Mouse (Mus musculus): ENCODE measurements around the gene Pcdh9. TPM values are rescaled to one million over a fixed set of nuclear protein-coding genes. Genes with fewer than 3 reads are reported as not detected.

Gene Pcdh9
- total RNA-seq, 1 experiment from 2014 or later: not detected

DNA sequence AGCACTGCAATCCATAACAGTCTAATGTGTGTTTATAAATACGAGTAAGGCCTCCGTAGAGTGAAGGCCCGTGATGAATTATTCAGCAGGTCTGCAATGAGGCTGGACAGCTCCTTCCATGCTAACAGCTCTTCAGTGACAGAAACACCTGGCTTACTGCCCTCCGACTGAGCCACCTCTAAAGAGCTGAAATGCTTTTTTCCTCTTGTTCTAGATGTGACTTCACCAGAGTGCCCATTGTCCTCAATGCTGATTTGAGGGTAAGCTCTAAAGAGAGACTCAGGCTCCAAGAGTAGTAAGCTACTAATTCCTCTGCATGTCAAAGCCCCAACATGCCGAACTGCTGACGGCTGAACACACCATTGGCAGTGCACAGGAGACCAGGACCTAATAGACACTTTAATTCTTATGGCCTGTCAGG, 64.4 kb downstream of the Pcdh9 start:
- no peak for ATAC-seq (replicated peaks; ENCODE audit: insufficient number of reproducible peaks, low FRiP score, low TSS enrichment, poor library complexity, severe bottlenecking)

DNA sequence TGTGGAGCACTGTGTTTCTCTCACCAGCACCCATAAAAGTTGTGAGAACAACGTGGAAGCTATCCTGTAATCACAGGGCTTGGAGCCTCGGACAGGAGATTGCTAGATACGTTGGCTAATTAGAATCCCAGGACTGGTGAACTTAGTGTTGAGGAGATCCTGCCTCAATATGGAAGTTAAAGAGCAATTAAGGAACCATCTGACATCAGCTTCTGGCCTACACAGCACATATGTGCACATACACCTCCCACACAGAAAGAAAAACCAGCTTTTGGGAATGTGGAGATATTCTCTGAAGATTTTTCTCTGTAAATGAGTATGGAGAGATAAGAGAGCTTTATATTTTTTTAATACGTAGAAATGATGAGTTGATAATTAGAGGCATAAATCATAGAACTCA, 71.6 kb downstream of the Pcdh9 start:
- no peak for ATAC-seq (replicated peaks; ENCODE audit: insufficient number of reproducible peaks, low FRiP score, low TSS enrichment, poor library complexity, severe bottlenecking)

DNA sequence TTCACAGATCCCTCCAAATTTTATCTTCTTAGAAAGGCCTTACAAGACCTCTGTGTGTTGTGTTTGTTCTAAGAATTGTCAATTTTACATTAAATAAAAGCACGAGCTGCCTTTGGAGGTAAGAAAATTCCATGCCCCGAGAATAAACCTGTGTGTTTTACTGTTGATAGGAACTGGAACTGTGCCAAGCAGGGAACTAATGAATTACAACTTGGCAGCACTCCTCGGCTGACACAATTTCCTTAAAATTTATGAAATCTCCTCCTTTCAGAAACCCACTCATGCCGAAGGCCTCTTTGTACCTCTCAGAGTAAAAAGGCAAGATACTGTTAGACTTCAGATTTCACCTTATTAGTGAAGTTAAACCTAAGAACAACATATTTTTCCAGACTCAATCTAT, 72.9 kb downstream of the Pcdh9 start:
- ATAC-seq (replicated peaks; ENCODE audit: insufficient number of reproducible peaks, low FRiP score, low TSS enrichment, poor library complexity, severe bottlenecking): no peak

DNA sequence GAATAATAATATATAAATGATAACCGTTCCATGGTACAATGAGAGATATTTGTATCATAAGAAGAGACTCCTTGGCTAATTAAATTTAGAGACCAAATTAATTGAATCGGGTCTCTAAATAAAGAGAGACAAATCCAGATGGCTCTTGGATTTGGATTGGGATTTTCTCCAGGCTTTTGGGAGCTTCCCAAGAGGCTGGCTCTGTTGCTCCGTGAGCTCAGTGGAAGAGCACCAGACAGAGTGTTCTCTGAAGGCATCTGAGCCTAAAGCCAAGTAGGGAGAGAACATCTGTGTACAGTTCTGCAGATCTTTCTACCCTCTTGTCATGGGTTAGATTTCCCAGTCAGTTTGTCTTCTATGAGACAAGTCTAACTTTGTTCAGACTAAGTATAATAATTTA, 95.9 kb downstream of the Pcdh9 start:
- ATAC-seq (replicated peaks; ENCODE audit: insufficient number of reproducible peaks, low FRiP score, low TSS enrichment, poor library complexity, severe bottlenecking): no peak

DNA sequence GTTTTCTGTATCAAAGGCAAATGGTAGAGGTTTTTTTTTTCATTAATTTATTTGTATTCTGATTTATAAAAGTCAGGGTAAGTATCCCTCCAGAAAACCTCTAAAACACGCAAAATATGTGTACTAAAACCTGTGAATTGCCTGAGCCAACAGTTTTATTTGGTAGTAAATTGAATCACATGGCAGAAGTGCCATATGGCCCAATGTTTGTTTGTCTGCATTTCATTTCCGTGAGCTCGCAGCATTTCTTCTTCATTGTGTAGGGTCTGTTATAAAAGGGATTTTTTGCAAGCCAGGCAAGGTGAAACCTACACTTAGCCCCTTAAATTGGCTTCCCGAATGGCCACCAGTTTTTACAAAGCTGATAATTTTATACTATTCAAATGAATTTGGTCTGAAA, 104.2 kb downstream of the Pcdh9 start:
- no peak for ATAC-seq (replicated peaks; ENCODE audit: insufficient number of reproducible peaks, low FRiP score, low TSS enrichment, poor library complexity, severe bottlenecking)

DNA sequence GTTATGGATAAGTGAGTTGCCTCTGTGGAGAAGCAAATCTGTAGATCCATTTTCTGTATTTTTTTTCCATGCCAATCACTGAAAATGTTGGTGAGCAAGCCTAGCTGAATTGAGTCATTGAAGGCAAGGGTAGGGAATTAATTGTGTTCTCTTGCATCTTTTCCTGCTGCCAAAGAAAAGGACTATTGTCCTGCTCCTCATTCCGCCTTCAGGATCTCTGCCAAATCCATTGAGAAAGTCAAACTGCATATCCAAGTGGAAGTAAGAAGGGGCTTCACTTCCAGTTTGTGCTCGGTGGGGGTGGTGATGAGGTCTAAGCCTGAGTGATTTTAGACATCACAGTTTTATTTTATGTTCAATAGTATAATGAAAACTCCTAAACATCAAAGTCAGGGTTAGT, 105.4 kb downstream of the Pcdh9 start:
- no peak for ATAC-seq (replicated peaks; ENCODE audit: insufficient number of reproducible peaks, low FRiP score, low TSS enrichment, poor library complexity, severe bottlenecking)

DNA sequence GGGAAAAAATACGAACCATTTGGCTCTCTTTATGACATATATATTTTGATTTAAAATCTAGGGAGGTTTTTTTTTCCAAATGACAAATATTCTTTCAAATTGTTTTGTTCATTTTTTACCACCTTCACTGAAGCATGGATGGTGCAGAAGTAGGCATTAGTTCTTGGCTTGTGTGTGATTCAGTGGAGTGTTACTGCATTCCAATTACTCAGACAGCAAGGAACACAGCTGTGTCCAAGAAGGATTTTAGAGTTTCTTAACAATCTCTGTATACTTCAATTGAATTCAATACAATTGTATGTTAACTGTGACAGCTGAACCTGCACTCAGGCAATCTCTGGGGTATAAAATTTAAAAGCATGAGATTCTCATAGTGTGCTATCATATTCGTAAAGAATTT, 127.6 kb downstream of the Pcdh9 start:
- no peak for ATAC-seq (replicated peaks; ENCODE audit: insufficient number of reproducible peaks, low FRiP score, low TSS enrichment, poor library complexity, severe bottlenecking)

DNA sequence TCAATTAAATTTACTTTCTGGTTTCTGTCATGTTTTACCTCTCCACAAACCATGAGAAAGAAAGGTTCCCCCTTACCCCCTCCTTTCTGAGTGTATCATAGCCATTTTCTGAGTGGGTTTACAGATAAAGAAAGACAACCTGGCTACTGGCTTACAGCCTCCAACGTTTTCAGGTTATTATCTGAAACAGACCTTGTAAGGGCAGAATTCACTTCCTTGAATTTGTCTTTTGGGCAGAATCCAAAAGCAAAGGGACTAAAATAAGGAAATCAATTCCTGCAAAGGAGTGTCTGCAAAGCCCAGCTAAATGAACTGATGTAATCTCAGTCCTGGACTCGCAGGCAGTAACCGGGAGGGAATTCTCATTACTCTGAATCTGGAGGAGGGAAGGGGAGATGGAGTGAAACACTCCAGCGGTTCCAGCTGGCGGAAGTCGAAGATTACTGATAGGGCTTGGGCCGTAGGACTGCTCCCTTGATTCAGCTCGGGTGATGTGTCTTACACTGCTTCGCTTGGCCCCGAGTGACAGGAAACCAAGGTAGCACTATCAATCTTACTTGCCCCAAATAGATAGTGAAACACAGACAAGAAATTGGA, 156.3 kb downstream of the Pcdh9 start:
- no peak for ATAC-seq (replicated peaks; ENCODE audit: insufficient number of reproducible peaks, low FRiP score, low TSS enrichment, poor library complexity, severe bottlenecking)

DNA sequence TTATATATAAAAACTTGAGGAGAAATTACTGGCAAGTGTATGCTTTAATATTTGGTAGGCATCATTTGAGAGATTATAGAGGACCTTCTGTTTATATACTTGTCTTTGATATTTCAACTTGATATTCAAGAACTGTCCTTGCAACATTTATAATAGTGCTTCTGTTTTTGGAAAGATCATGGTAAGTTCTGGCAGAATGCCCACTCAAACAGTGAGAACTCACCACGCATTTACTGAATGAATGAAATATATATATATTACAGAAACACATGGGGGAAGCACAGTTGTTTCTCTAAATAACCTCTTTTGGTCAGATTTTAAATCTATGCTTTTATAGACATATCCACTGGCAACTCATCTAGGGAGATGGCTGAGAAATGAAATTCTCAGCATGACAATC, 164.7 kb downstream of the Pcdh9 start:
- no peak for ATAC-seq (replicated peaks; ENCODE audit: insufficient number of reproducible peaks, low FRiP score, low TSS enrichment, poor library complexity, severe bottlenecking)

DNA sequence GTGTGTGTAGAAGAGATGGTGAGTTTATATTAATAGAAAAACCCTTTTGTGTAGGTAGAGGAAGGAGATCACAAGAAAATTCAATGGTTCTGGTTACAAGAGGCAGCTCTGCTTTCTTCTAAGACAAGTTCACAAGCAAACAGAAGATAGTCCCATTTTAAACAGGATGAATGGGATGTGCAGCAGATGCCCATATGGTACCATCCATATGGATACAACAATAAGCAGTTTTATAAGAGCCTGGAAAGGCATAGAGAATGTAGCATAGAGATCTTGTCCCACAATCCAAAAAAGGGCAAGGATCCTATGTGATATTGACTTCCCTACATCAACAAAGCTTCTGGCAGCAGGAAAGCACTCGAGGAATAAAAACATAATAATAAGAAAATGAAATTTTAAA, 171.3 kb downstream of the Pcdh9 start:
- no peak for ATAC-seq (replicated peaks; ENCODE audit: insufficient number of reproducible peaks, low FRiP score, low TSS enrichment, poor library complexity, severe bottlenecking)

DNA sequence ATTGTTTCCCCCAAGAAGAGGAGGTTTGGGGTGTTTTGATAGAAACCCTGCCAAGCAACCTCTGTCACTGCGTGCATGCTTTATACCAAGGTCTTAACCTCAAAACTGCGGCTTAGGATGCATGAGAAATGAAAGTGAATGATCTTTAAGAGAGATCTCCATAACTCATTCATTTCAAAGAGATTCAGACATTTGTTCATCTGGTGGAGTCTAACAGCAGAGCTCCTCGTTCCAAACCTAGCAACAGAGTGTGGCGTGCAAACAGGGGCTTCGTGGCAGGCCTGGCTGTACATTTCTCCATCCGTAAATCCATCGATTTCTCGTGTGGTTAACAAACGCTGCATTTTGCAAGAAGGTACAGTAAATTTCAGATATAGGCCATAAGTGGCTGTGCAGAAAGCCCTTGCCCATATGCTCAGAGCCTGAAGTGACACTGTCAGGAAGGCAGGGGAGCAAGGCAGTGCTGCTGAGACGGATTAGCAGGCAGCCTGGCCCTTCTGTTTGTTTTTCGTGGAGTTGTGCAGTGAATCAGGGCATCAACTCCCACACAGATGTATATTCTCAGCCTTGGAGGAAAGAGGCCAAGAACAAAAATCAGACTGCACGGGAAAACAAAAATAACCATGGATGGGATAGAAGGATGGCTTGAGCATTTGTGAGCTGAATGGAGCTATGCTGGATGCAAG, 177.1 kb downstream of the Pcdh9 start:
- ATAC-seq (replicated peaks; ENCODE audit: insufficient number of reproducible peaks, low FRiP score, low TSS enrichment, poor library complexity, severe bottlenecking): no peak

DNA sequence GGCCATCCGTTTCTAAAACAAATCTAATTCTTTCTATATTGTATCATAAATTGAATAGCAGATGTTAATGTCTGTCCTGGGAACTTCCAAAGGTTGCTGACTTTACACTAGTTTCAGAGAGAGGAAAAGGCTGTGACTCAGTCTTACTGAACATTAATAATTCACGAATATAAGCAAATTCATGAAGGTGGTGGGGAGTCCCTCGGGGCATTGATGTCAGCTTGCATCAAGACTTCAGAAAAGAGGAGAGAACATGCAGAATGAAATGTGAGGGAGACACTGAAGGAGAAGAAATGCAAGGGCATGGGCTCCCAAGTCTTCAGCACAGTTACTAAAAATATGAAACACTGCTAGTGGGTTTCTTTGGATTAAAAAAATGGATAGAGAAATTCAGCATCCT, 181.8 kb downstream of the Pcdh9 start:
- no peak for ATAC-seq (replicated peaks; ENCODE audit: insufficient number of reproducible peaks, low FRiP score, low TSS enrichment, poor library complexity, severe bottlenecking)

DNA sequence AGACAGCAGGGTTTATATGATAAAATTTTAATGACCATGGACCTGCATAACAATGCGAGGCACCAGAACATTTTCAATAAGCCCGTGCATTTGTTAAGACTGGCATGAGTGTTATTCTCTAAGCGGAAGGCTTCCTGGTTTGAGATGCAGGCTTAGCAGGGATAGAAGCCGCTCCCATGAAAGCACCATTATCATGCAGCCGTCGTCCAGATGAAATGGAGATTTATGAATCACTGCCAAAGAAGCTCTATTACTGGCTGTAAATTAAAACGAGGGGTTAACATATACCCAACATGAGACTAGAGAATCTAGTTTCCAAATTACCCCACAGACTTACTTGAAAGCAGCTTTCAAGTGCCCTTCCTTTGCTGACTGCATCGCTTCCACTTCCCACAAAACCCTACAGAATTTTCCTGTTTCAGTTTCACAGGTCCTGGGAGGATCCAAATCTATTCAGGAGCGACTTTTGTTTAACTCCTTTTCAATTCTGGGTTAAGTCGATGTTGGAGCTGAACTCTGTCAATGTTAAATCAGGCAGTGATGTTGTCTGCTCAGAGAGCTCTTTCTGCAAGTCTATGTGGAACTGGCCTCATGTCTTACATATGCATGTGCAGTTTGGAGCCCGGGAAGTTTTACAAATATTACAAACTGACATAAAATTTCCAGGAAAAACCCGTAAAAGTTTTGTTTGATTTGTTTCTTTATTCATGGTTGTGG, 188.9 kb downstream of the Pcdh9 start:
- no peak for ATAC-seq (replicated peaks; ENCODE audit: insufficient number of reproducible peaks, low FRiP score, low TSS enrichment, poor library complexity, severe bottlenecking)

DNA sequence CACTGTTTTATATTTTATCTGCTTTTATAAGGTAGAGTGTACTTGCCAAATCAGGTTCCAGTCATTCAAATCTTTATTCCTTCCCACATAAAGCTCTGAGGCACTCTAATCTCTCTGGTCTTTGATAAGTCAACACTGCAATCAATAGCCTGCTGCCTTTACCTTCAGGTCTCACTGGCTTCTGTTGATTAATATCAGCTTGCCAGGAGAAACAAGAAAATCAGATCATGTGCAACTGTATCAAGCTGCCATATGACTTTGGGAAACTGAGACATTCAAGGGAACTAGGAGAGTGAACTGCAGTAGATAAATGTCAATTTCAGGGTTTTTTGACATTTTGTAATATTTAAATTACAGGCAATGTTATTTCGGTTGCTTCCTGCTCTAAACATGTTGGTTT, 189.6 kb downstream of the Pcdh9 start:
- no peak for ATAC-seq (replicated peaks; ENCODE audit: insufficient number of reproducible peaks, low FRiP score, low TSS enrichment, poor library complexity, severe bottlenecking)

DNA sequence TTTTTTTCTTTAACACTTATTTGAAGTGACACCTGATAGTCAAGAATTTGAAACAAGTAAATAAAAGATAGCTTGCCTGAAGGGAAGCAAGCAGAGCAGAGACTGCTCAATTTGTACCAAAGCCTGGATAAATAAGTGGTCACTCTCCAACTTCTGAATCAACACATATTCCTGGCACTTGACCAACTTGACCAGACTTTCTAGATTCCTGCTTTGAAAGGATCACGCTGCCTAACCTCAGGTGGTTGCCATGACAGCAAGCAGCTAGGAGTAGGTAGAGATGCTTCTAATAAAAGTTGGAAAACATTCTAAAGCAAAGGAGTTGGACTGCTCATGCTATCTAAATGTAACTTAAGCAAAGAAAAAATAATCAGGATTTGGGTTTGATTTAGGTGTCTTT, 205.8 kb downstream of the Pcdh9 start:
- ATAC-seq (replicated peaks; ENCODE audit: insufficient number of reproducible peaks, low FRiP score, low TSS enrichment, poor library complexity, severe bottlenecking): no peak

DNA sequence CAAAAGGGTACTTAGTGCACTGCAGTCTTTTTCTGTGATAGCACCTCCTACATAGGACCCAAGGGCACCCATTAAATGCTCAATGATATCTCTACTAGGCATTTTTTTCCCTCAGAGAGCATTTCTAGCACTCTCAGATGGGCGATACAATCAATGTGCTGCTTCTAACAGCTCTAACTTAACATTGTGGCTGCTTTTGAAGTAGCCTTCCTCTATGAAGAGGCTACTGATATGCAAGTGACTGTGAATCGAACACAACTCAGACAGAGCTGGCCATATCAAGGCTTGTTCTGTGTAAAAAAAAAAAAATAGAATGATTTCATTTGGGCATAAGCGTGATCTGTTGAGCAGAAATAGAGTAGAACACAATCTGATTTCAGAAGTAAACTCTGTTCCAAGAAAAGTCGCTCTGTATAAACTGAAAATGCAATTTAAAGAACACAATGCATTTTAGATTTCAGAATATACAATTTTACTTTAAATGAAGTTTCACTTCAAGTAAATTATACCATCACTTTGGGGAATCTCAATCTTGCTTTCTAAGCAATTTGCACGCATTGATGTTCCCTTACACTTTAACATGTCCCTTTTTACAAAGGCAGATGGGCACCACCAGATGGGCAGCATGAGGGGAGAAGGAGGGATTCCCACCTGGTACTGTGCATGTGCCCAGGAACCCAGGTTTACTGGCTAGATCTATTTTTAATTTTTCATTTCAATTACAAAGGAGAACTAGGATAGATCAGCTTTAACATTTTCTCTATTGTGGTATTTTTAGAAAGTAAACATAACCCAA, 215.0 kb downstream of the Pcdh9 start:
- ATAC-seq (replicated peaks; ENCODE audit: insufficient number of reproducible peaks, low FRiP score, low TSS enrichment, poor library complexity, severe bottlenecking): no peak

DNA sequence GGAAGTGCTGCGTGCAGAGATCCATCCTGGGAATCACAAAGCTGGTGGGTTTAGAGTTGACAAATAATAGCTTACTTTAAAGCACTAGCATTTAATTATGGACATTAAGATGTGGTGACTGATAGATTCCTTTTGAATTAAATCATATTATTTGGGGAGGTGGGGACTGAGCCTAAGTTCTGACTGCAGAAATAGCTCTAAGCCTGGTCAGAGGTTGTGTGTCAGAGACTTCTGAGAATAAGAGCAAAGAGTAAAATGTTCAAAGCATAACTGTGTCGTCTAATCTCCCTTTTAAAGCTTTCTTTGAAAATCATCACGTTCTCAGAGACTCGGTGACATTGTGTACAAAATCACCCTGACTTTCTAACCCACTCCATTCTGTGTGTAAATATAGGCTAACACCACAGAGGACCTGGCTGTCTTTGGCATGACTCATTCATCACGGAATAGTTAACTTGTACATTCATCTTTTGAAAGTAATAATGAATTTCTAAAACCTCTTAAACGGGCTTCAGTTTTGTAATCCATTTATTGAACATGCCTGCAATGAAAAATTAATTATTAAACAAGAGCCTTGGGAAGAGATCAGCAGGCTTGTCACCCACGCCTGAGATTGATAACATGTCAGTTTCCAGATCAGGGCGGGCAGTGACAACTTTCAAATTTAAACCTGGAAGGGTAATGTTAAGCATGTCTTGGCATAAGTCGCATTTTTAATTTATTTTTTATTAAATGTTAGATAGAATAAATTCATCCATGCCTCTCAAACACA, 236.3 kb downstream of the Pcdh9 start:
- ATAC-seq (replicated peaks; ENCODE audit: insufficient number of reproducible peaks, low FRiP score, low TSS enrichment, poor library complexity, severe bottlenecking): no peak

DNA sequence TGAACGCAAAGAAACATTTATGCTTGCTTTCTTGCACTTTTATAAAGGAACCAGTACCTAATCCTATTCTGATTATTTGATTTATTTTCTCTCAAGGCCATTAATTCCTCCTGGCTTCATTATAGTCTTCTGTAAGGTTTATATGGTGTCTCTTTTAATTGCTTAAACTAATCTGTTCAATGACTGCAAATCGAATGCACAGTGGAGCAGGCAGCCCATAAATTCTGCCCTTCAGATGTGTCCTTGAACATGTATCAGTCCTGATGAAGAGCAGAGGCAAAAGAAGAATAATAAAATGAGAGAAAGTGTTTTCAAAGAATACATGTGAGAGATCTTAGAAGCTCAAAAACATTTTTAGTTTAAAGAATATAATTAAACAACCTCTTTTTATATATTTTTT, 263.2 kb downstream of the Pcdh9 start:
- ATAC-seq (replicated peaks; ENCODE audit: insufficient number of reproducible peaks, low FRiP score, low TSS enrichment, poor library complexity, severe bottlenecking): no peak

DNA sequence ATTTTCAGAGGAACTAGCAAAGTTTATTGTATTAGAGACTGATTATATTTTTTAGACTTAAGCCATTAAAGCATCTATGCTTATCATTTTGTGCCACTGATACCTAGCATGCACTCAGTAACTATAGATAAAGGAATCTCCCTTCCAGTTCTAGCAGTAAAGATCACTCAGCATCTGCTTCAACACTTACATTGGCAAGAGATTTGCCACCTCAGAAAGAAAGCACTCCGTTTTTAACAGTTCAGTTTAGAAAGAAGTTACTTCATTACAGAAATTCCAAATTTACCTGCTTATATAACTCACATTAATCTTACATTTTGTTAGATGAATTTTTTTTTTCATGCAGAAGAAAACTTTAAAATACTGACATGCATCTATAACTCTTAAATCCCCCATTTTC, 266.3 kb downstream of the Pcdh9 start:
- ATAC-seq (replicated peaks; ENCODE audit: insufficient number of reproducible peaks, low FRiP score, low TSS enrichment, poor library complexity, severe bottlenecking): no peak
